Mouse (Mus musculus): ENCODE data around the gene Arid5b.

GRCm38 (mm10) chr10:68101251-68101650, 177.3 kb downstream of the Arid5b start:
- no peak for TF ChIP-seq CTCF (IDR thresholded peaks at IDR 0.05; ENCODE audit: extremely low read depth, insufficient read depth, insufficient read length, insufficient replicate concordance)
- TF ChIP-seq POLR2A (IDR thresholded peaks at IDR 0.05; ENCODE audit: low read depth, low read length), result no peak
